Mouse (Mus musculus) thymus, postnatal 4 days (tissue): Measurements from ENCODE around the gene Zdhhc9.

ENCODE experiments used
- DNase-seq: peaks from one replicate; pipeline ENCODE4 v3.0.0; 2021

Gene Zdhhc9

GRCm38 (mm10) chrX:48169892-48170291 lies 38.8 kb downstream of the Zdhhc9 start:
- no peak for DNase-seq

GRCm38 (mm10) chrX:48158229-48158919 lies 50.3 kb downstream of the Zdhhc9 start:
- DNase-seq: no peak

GRCm38 (mm10) chrX:48157396-48157795 lies 51.3 kb downstream of the Zdhhc9 start:
- no peak for DNase-seq

GRCm38 (mm10) chrX:48155489-48155888 lies 53.2 kb downstream of the Zdhhc9 start:
- no peak for DNase-seq

- DNase-seq: no peak
Observed at GRCm38 (mm10) chrX:48153949-48154348, 54.7 kb downstream of the Zdhhc9 start.

- no peak for DNase-seq
Observed at GRCm38 (mm10) chrX:48153414-48153813, 55.3 kb downstream of the Zdhhc9 start.

- DNase-seq: no peak
Observed at GRCm38 (mm10) chrX:48152106-48152505, 56.6 kb downstream of the Zdhhc9 start.

- DNase-seq: peak; percentile 74
Observed at GRCm38 (mm10) chrX:48147741-48148186, 60.9 kb downstream of the Zdhhc9 start.

- DNase-seq: peak; percentile 18
Observed at GRCm38 (mm10) chrX:48147226-48147625, 61.5 kb downstream of the Zdhhc9 start.

GRCm38 (mm10) chrX:48146262-48146661 lies 62.4 kb downstream of the Zdhhc9 start, which contains the start of gene Sash3:
Gene Sash3, plus strand, starts transcription at chrX:48146436.
- peak; percentile 77 for DNase-seq

- DNase-seq: peak; percentile 78
Observed at GRCm38 (mm10) chrX:48143415-48144335, 65.0 kb downstream of the Zdhhc9 start.

GRCm38 (mm10) chrX:48141481-48141880 lies 67.2 kb downstream of the Zdhhc9 start:
- peak; percentile 79 for DNase-seq

GRCm38 (mm10) chrX:48140286-48140877 lies 68.3 kb downstream of the Zdhhc9 start:
- peak; percentile 55 for DNase-seq

GRCm38 (mm10) chrX:48139368-48140285 lies 69.1 kb downstream of the Zdhhc9 start:
- peak; percentile 53 for DNase-seq

- DNase-seq: peak; percentile 15
Observed at GRCm38 (mm10) chrX:48138539-48139275, 70.0 kb downstream of the Zdhhc9 start.

GRCm38 (mm10) chrX:48138011-48138410 lies 70.7 kb downstream of the Zdhhc9 start:
- DNase-seq: peak; percentile 47

GRCm38 (mm10) chrX:48136935-48137334 lies 71.7 kb downstream of the Zdhhc9 start:
- DNase-seq: peak; percentile 79

GRCm38 (mm10) chrX:48129167-48129566 lies 79.5 kb downstream of the Zdhhc9 start:
- DNase-seq: no peak

- peak; percentile 37 for DNase-seq
Observed at GRCm38 (mm10) chrX:48127502-48128218, 81.0 kb downstream of the Zdhhc9 start.

- DNase-seq: no peak
Observed at GRCm38 (mm10) chrX:48126903-48127476, 81.7 kb downstream of the Zdhhc9 start.
